Mouse (Mus musculus) ES-Bruce4 (cell line): ENCODE results near the gene Filip1. TPM values are rescaled to one million over a fixed set of nuclear protein-coding genes. Genes with fewer than 3 reads are reported as not detected.

Source experiments
- H3K27ac ChIP-seq: 2 replicates; pipeline ENCODE4 v1.5.1; 2012; ENCODE audit warnings: low read length, inconsistent platforms; ENCODE audit not compliant: insufficient read depth
- H3K27me3 ChIP-seq: 2 replicates; pipeline ENCODE4 v1.6.1; 2012; ENCODE audit warnings: mild to moderate bottlenecking, low read length, inconsistent platforms; ENCODE audit not compliant: control insufficient read depth, poor library complexity, insufficient read depth, severe bottlenecking
- H3K36me3 ChIP-seq: 2 replicates; pipeline ENCODE4 v1.6.1; 2012; ENCODE audit warnings: inconsistent platforms, mild to moderate bottlenecking, low read length, moderate library complexity; ENCODE audit not compliant: control insufficient read depth, poor library complexity, insufficient read depth, severe bottlenecking
- H3K4me1 ChIP-seq: one replicate; pipeline ENCODE4 v1.8.1; 2011; ENCODE audit warnings: low read length; ENCODE audit not compliant: control insufficient read depth, insufficient read depth
- H3K4me3 ChIP-seq: 2 replicates; pipeline ENCODE4 v1.5.1; 2011; ENCODE audit warnings: low read depth, mild to moderate bottlenecking, low read length
- H3K9ac ChIP-seq: 2 replicates; pipeline ENCODE4 v1.6.1; 2012; ENCODE audit warnings: low read depth, mild to moderate bottlenecking, inconsistent platforms; ENCODE audit not compliant: poor library complexity, severe bottlenecking
- H3K9me3 ChIP-seq: replicated peaks from 2 replicates; pipeline ENCODE4 v1.6.1; 2012; ENCODE audit warnings: mild to moderate bottlenecking, low read length, inconsistent platforms; ENCODE audit not compliant: control insufficient read depth, poor library complexity, insufficient read depth, severe bottlenecking
- CTCF ChIP-seq: IDR thresholded peaks from one replicate; pipeline ENCODE4 v1.8.1; 2011; ENCODE audit warnings: low read depth, low read length
- EP300 ChIP-seq: IDR thresholded peaks from 2 replicates; pipeline ENCODE4 v1.6.1; 2011; ENCODE audit warnings: low read depth, low read length; ENCODE audit not compliant: insufficient read depth
- POLR2A ChIP-seq: IDR thresholded peaks from one replicate; pipeline ENCODE4 v1.8.1; 2011; ENCODE audit warnings: low read length; ENCODE audit not compliant: insufficient read depth
- polyA plus RNA-seq: library from polyadenylated mRNA; stranded (reverse); fragments of >200 nt; gene quantifications from 2 replicates; pipeline ENCODE4 v1.2.4, GENCODE M21; 2011; ENCODE audit warnings: low read depth; ENCODE audit not compliant: missing spikeins, insufficient read depth, insufficient read length

Filip1 gene
- polyA plus RNA-seq, 1 experiment, result not detected

DNA sequence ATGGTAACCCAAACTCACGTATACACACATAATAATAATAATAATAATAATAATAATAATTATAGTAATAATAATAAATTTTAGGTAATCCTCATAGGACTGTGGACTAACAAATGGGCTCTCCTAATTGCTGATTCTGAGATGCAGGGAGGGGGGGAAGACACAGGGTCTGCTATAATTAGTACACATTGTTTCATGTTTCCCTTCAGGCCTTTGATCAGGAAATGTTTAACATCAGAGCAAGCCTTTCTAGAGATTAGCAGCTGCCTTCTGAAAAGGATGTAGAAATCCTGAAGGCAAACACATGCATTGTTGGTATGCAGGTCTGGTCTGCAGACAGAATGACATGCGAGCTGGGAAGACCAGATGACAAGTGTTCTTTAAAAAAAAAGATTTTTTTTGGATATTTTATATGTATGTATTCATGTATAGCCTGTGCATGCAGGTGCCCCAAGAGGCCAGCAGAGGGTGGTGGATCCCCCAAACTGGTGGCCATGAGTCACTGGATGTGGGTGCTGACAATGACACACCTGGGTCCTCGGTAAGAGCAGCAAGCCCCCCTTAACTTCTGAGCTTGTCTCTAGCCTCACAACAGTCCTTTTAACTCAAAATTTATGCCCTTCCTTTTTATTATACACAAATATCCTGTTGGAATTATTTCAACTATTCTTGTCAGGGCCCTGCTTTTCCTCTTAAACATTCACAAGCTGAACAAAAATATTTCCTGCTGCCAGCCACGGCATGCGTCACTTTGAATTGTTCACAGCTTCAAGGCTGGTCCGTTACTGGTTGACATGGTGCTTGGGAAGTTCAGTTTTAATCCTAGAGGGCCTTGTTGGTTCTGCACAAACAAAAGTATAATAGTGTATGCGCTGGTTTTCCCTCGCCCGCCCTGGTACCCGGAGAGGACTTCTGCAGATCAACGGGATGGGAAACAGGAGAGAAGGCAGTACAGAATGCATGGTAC lies 127.1 kb downstream of the Filip1 start:
- no peak overlapping the region for H3K4me3 ChIP-seq
- no peaks in the 10 kb centered on the region for H3K4me1 ChIP-seq
- H3K27me3 ChIP-seq, result no peaks in the 10 kb centered on the region
- TF ChIP-seq EP300 (no peak), POLR2A (no peak), CTCF (peak; percentile 8)
- H3K36me3 ChIP-seq, result no peaks in the 10 kb centered on the region
- H3K9ac ChIP-seq, result no peak overlapping the region
- H3K9me3 ChIP-seq, result no peaks in the 10 kb centered on the region
- no peak overlapping the region for H3K27ac ChIP-seq

DNA sequence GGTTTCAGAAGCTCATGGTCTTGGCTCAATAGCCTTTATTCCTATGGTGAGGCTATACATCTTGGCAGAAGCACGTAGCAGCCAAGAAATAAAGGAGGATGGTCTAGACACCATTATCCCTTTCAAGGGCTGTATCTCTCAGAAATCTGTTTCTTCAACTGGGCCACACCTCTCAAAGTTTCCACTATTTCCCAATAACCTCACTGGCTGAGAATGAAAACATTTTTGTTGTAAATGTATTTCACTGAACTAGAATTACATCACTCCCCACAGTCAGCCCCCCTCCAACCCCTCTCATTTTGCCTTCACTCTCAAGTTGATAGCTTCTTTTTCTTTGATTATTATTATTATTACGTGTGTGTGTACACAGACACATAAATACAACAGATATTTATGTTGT lies 129.5 kb downstream of the Filip1 start:
- TF ChIP-seq POLR2A (no peak), CTCF (no peak), EP300 (no peak)
- H3K4me3 ChIP-seq, result no peak overlapping the region
- no peaks in the 10 kb centered on the region for H3K9me3 ChIP-seq
- no peak overlapping the region for H3K9ac ChIP-seq
- H3K36me3 ChIP-seq, result no peaks in the 10 kb centered on the region
- H3K4me1 ChIP-seq, result no peaks in the 10 kb centered on the region
- no peak overlapping the region for H3K27ac ChIP-seq
- no peaks in the 10 kb centered on the region for H3K27me3 ChIP-seq

- Histone ChIP-seq H3K4me1 (no peaks in the 10 kb centered on the region), H3K9me3 (no peaks in the 10 kb centered on the region), H3K4me3 (no peak overlapping the region), H3K27ac (no peak overlapping the region), H3K9ac (no peak overlapping the region), H3K36me3 (no peaks in the 10 kb centered on the region), H3K27me3 (no peaks in the 10 kb centered on the region)
- TF ChIP-seq EP300 (no peak), POLR2A (no peak), CTCF (no peak)
These were observed 132.6 kb downstream of the Filip1 start for GRCm38 (mm10) chr9:79880031-79880430.

DNA sequence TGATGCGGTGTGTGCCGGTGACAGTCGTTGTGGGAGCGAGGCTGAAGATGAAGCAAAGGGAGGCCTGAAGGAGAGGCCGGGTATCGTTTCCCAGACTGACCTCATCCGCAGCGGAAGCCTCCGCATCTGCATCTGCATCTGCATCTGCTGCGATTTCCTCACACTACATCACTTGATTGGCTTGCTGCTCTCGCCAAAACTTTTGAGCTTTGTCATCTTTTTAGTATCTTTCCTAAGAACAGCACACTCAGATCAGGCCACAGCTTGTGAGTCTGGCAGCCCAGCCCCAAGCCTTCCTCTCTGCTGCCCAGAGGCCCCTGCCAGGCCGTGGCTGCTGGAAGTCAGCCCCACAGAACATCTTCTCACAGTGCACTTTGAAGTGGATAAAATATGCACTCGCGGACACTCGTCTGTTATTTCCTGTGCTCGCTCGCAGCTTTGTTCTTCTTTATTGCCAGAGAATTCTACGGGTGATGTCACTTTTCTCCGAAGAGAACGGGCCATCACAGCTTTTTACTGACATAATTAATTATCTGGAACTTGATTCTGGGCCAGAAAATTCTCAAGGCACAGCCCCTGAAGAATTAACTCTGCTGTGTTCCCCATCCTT lies 137.0 kb downstream of the Filip1 start:
- H3K27ac ChIP-seq, result no peak overlapping the region
- H3K27me3 ChIP-seq, result no peaks in the 10 kb centered on the region
- no peaks in the 10 kb centered on the region for H3K36me3 ChIP-seq
- no peak overlapping the region for H3K9ac ChIP-seq
- no peaks in the 10 kb centered on the region for H3K9me3 ChIP-seq
- no peak overlapping the region for H3K4me3 ChIP-seq
- H3K4me1 ChIP-seq, result no peaks in the 10 kb centered on the region
- TF ChIP-seq CTCF (no peak), EP300 (no peak), POLR2A (no peak)

DNA sequence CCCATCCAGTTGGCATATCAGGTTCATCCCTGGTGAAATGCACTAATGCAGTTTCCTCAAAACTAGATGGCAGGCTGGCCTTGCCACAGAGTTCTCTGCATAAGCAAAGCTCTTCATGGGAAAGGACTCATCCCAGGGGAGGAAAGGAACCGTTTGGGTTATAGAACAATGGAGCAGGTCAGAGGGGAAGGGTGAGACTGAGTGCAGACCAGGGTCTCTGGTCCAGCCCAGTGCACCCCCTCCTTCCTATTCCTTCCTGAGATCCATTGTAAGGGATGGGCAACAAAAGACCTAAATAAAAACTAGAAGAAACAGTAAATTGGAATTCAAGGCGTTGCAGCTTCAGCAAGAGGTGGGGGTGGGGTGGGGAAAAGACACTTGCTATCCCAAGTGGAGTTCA lies 140.1 kb downstream of the Filip1 start:
- no peak for TF ChIP-seq POLR2A
- no peak for TF ChIP-seq EP300
- no peak for TF ChIP-seq CTCF
- H3K27ac ChIP-seq, result no peak overlapping the region
- H3K9ac ChIP-seq, result no peak overlapping the region

GRCm38 (mm10) chr9:79869512-79869911 lies 143.1 kb downstream of the Filip1 start:
- H3K27me3 ChIP-seq, result no peaks in the 10 kb centered on the region
- H3K9ac ChIP-seq, result no peak overlapping the region
- H3K4me3 ChIP-seq, result no peak overlapping the region
- H3K4me1 ChIP-seq, result no peaks in the 10 kb centered on the region
- H3K27ac ChIP-seq, result no peak overlapping the region
- TF ChIP-seq POLR2A (no peak), CTCF (no peak), EP300 (no peak)
- H3K9me3 ChIP-seq, result no peaks in the 10 kb centered on the region
- no peaks in the 10 kb centered on the region for H3K36me3 ChIP-seq

More for the DNA sequence above, 140.1 kb downstream of the Filip1 start:
- H3K27me3 ChIP-seq, result no peaks in the 10 kb centered on the region
- no peaks in the 10 kb centered on the region for H3K4me1 ChIP-seq
- H3K36me3 ChIP-seq, result no peaks in the 10 kb centered on the region
- no peaks in the 10 kb centered on the region for H3K9me3 ChIP-seq
- H3K4me3 ChIP-seq, result no peak overlapping the region
